Mouse (Mus musculus) Patski (cell line): ENCODE measurements at regions not wholly inside any gene's neighbourhood (a gene's known extent, or its start where the extent isn't known, plus 50 kb on each side); places are given as distances from the start of the nearest gene placed in this dataset.

Experiments used
- ATAC-seq: fragments of 100-300 bp; one replicate; pipeline ENCODE4 v1.8.0; 2021
- CTCF ChIA-PET: fragments of 350-600 bp; sonication (Branson Sonifier 250); formaldehyde crosslinking; loops from one replicate; lab custom pipeline; 2022; ENCODE audit warnings: inconsistent platforms; lab: Charles Lee
- POLR2A ChIA-PET: fragments of 350-600 bp; sonication (Branson Sonifier 250); formaldehyde crosslinking; loops from one replicate; lab custom pipeline; 2022; ENCODE audit warnings: antibody characterized with exemption, inconsistent platforms; lab: Charles Lee
- DNase-seq: peaks from one replicate; pipeline ENCODE4 v3.0.0-alpha.2; 2011; ENCODE audit warnings: low read depth, low spot score
- H3K27me3 ChIP-seq: fragments of 371-371 bp; one replicate; pipeline ENCODE4 v1.5.1; 2021
- CTCF ChIP-seq: fragments of 100-300 bp; IDR thresholded peaks from one replicate; pipeline ENCODE4 v1.5.1; 2021
- in situ Hi-C: fragments of 300-500 bp; cut with MboI; formaldehyde crosslinking; loops from 3 replicates; pipeline ENCODE4 v1.11.1; 2018; ENCODE audit warnings: low pct_unique_long_range_greater_than_20kb, mixed read lengths

GRCm38 (mm10) chr2:145081926-145082325, 85.6 kb upstream of the Slc24a3 start:
- TF ChIP-seq CTCF = no peak
- no peak for DNase-seq
- in situ Hi-C loops = no loop called here
- CTCF ChIA-PET = no interaction called here
- ATAC-seq = no peak
- POLR2A ChIA-PET = no interaction called here
- no peaks in the 10 kb centered on the region for H3K27me3 ChIP-seq

GRCm38 (mm10) chr2:145084621-145085020, 82.9 kb upstream of the Slc24a3 start:
- ChIA-PET POLR2A (no interaction called here), CTCF (no interaction called here)
- DNase-seq (no peak), ATAC-seq (no peak)
- in situ Hi-C loops = no loop called here
- H3K27me3 ChIP-seq = peaks cover 2% of the 10 kb centered on the region
- TF ChIP-seq CTCF = no peak

- DNase-seq = no peak
- POLR2A ChIA-PET = no interaction called here
Observed at GRCm38 (mm10) chr2:145086118-145086517, 81.4 kb upstream of the Slc24a3 start.

GRCm38 (mm10) chr2:145103295-145103694, 64.3 kb upstream of the Slc24a3 start:
- peaks cover 3% of the 10 kb centered on the region for H3K27me3 ChIP-seq
- TF ChIP-seq CTCF = no peak
- in situ Hi-C loops = no loop called here
- CTCF ChIA-PET = no interaction called here
- POLR2A ChIA-PET = no interaction called here
- DNase-seq (no peak), ATAC-seq (no peak)

More at GRCm38 (mm10) chr2:145086118-145086517, 81.4 kb upstream of the Slc24a3 start:
- H3K27me3 ChIP-seq = peaks cover 7% of the 10 kb centered on the region
- no peak for TF ChIP-seq CTCF
- CTCF ChIA-PET = no interaction called here
- ATAC-seq = no peak
- in situ Hi-C loops = no loop called here

GRCm38 (mm10) chr2:145111615-145112014, 55.9 kb upstream of the Slc24a3 start:
- POLR2A ChIA-PET = no interaction called here
- TF ChIP-seq CTCF = no peak
- in situ Hi-C loops = no loop called here
- peaks cover 18% of the 10 kb centered on the region for H3K27me3 ChIP-seq
- CTCF ChIA-PET = interaction anchor here (1.6 kb wide), 1 partner anchor 11 kb away, joined by 3 read pairs; no protein-coding TSS in a partner anchor
- ATAC-seq = no peak
- no peak for DNase-seq

GRCm38 (mm10) chr2:145115043-145115442, 52.5 kb upstream of the Slc24a3 start:
- CTCF ChIA-PET = interaction anchor here (0.9 kb wide), 1 partner anchor 12 kb away, joined by 3 read pairs; no protein-coding TSS in a partner anchor
- no peak for DNase-seq
- POLR2A ChIA-PET = no interaction called here
- TF ChIP-seq CTCF = no peak
- in situ Hi-C loops = no loop called here
- H3K27me3 ChIP-seq = peaks cover 22% of the 10 kb centered on the region
- ATAC-seq = no peak
